Mouse (Mus musculus): ENCODE results near the gene Dpysl4.

DNA sequence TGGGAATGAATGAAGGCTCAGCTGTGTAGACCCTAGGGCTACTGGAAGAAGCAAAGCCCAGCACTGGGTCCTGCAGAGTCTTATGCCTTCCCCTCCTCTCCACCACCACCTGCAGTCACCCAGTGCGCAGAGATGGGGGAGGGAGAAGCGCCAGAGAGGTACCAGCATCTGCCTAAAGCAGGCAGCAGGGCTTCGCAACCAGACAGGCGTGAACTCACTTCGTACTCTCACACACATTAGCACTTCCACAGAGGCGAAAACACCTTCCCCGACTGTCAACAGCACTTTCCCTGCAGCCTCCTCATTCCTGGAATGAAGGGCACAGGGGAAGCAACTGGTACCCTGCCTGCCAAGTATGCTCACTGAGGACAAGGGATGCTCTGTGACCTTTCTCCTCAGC is 63.6 kb downstream of the Dpysl4 start:
- TF ChIP-seq POLR2A (IDR thresholded peaks at IDR 0.05; ENCODE audit: borderline replicate concordance, extremely low read depth, insufficient read depth, insufficient read length, poor library complexity, severe bottlenecking) = no peak
- no peak for TF ChIP-seq CTCF (IDR thresholded peaks at IDR 0.05; ENCODE audit: borderline replicate concordance, extremely low read depth, insufficient read depth, insufficient read length)

All from brain, embryonic 14.5 days (tissue).